Mouse (Mus musculus): ENCODE data around the gene Tlcd2.

Tlcd2 gene

GRCm38 (mm10) chr11:75467512-75468215, 6.1 kb downstream of the Tlcd2 start:
- peak; percentile 84 for DNase-seq

GRCm38 (mm10) chr11:75468410-75468809, 6.9 kb downstream of the Tlcd2 start:
- DNase-seq = no peak

- no peak for DNase-seq
Measured at GRCm38 (mm10) chr11:75469261-75469660, 7.7 kb downstream of the Tlcd2 start.

- DNase-seq = no peak
Measured at GRCm38 (mm10) chr11:75470675-75471074, 9.2 kb downstream of the Tlcd2 start.

GRCm38 (mm10) chr11:75472469-75473081, 11.1 kb downstream of the Tlcd2 start:
- DNase-seq = no peak

- DNase-seq = no peak
Measured at GRCm38 (mm10) chr11:75473376-75473775, 11.9 kb downstream of the Tlcd2 start.

GRCm38 (mm10) chr11:75486192-75486591, 24.7 kb downstream of the Tlcd2 start:
- DNase-seq = no peak

- peak; percentile 98 for DNase-seq
Measured at GRCm38 (mm10) chr11:75486601-75487285, 25.2 kb downstream of the Tlcd2 start, which contains the start of gene Prpf8. Prpf8 (plus strand) TSS chr11:75486816.

- DNase-seq = no peak
Measured at GRCm38 (mm10) chr11:75487496-75487895, 26.0 kb downstream of the Tlcd2 start.

GRCm38 (mm10) chr11:75494296-75495049, 33.0 kb downstream of the Tlcd2 start:
- no peak for DNase-seq

GRCm38 (mm10) chr11:75498126-75498525, 36.6 kb downstream of the Tlcd2 start:
- DNase-seq = no peak

GRCm38 (mm10) chr11:75508162-75508561, 46.6 kb downstream of the Tlcd2 start:
- no peak for DNase-seq

GRCm38 (mm10) chr11:75508904-75509303, 47.4 kb downstream of the Tlcd2 start:
- no peak for DNase-seq

- peak; percentile 88 for DNase-seq
Measured at GRCm38 (mm10) chr11:75509741-75510626, 48.5 kb downstream of the Tlcd2 start, which contains the start of gene Rilp. Rilp (plus strand) TSS chr11:75510094.

GRCm38 (mm10) chr11:75510627-75510993, 49.1 kb downstream of the Tlcd2 start:
- DNase-seq = peak; percentile 96

GRCm38 (mm10) chr11:75511213-75511612, 49.7 kb downstream of the Tlcd2 start:
- peak; percentile 76 for DNase-seq

GRCm38 (mm10) chr11:75512301-75513018, 50.9 kb downstream of the Tlcd2 start:
- DNase-seq = no peak

GRCm38 (mm10) chr11:75513336-75513735, 51.8 kb downstream of the Tlcd2 start, which contains the start of gene Scarf1:
Scarf1 (plus strand) TSS chr11:75513540.
- peak; percentile 89 for DNase-seq

- DNase-seq = no peak
Measured at GRCm38 (mm10) chr11:75515186-75515585, 53.7 kb downstream of the Tlcd2 start.

GRCm38 (mm10) chr11:75519834-75520633, 58.5 kb downstream of the Tlcd2 start:
- DNase-seq = no peak
